In genomic region chr12:82920146-82920545, GRCm38 (mm10) we compare ENCODE assay signal across 22 mouse cellular contexts.
A peak's percentile ranks its signal among the peaks of the same experiment; 100 is the strongest.
DNase-seq lines count a peak whose midpoint lies in the region; ATAC-seq and TF ChIP-seq lines count a peak whose summit lies in the region.
"Had no signal": no experiment of that assay in that cellular context is flagged by ENCODE, and none has a peak within 500 bp of the region (broad histone marks: within the 10 kb centered on the region; RNA-seq: fewer than 3 reads in every experiment).

No protein-coding gene starts in this region.

- WGBS in hindbrain, embryonic 10.5 days: 64% methylated on average over 2 of the region's 2 CpGs
- WGBS in hindbrain, postnatal 0 days: 48% methylated on average over 2 of the region's 2 CpGs
- WGBS in lung, postnatal 0 days: 30% methylated on average over 2 of the region's 2 CpGs
- WGBS in embryonic facial prominence, embryonic 15.5 days: 6% methylated on average over 2 of the region's 2 CpGs

- no peaks in the 10 kb centered on the region for H3K9me3 ChIP-seq in hindbrain, embryonic 10.5 days
- no peaks in the 10 kb centered on the region for H3K9me3 ChIP-seq in hindbrain, postnatal 0 days (ENCODE audit: low read length)
- H3K9me3 ChIP-seq in lung, postnatal 0 days (ENCODE audit: low read length): no peaks in the 10 kb centered on the region
- no peaks in the 10 kb centered on the region for H3K9me3 ChIP-seq in embryonic facial prominence, embryonic 15.5 days (replicated peaks)
- H3K9me3 ChIP-seq: G1E; hindbrain, embryonic 15.5 days had no signal

- peak; percentile 17 for DNase-seq in embryo, embryonic 10.5 days (ENCODE audit: low spot score)
- DNase-seq in embryo, embryonic 9.5 days (ENCODE audit: extremely low spot score): no peak
- no peak for DNase-seq in hindbrain, embryonic 10.5 days (ENCODE audit: low spot score)
- no peak for DNase-seq in hindbrain, postnatal 0 days (ENCODE audit: low spot score)
- DNase-seq in lung, postnatal 0 days (ENCODE audit: low spot score): peak; percentile 30
- no peak for DNase-seq in lung, postnatal 36 days
- no peak for DNase-seq in spleen, adult 18-20 months
- DNase-seq: cerebellum, postnatal 25 days; heart, postnatal 10 days; layer of hippocampus, adult 9-11 months; liver; liver, postnatal 0 days; right cerebral cortex, adult 18-20 months; thymus, adult 2 months had no signal

- TF ChIP-seq EP300 in lung, postnatal 0 days (IDR thresholded peaks at IDR 0.05): no peak

- no peak overlapping the region for H3K9ac ChIP-seq in hindbrain, postnatal 0 days (replicated peaks; ENCODE audit: low read length)
- H3K9ac ChIP-seq in lung, postnatal 0 days (replicated peaks; ENCODE audit: low read depth): no peak overlapping the region
- H3K9ac ChIP-seq in embryonic facial prominence, embryonic 15.5 days: no peak overlapping the region
- H3K9ac ChIP-seq: hindbrain, embryonic 15.5 days; liver, postnatal 0 days had no signal

- no peak overlapping the region for H3K4me2 ChIP-seq in hindbrain, postnatal 0 days (ENCODE audit: low read depth, low read length)
- no peak overlapping the region for H3K4me2 ChIP-seq in lung, postnatal 0 days (replicated peaks; ENCODE audit: low read depth, low read length)
- no peak overlapping the region for H3K4me2 ChIP-seq in embryonic facial prominence, embryonic 15.5 days (replicated peaks)
- H3K4me2 ChIP-seq: hindbrain, embryonic 15.5 days had no signal

- H3K36me3 ChIP-seq in hindbrain, embryonic 10.5 days: no peaks in the 10 kb centered on the region
- H3K36me3 ChIP-seq in hindbrain, postnatal 0 days (ENCODE audit: insufficient read depth, low read length): no peaks in the 10 kb centered on the region
- no peaks in the 10 kb centered on the region for H3K36me3 ChIP-seq in lung, postnatal 0 days (ENCODE audit: insufficient read depth, low read length)
- H3K36me3 ChIP-seq in embryonic facial prominence, embryonic 15.5 days: no peaks in the 10 kb centered on the region
- H3K36me3 ChIP-seq: G1E; hindbrain, embryonic 15.5 days had no signal

- peak overlapping the region; percentile 56 for H3K27ac ChIP-seq in hindbrain, embryonic 10.5 days
- H3K27ac ChIP-seq in hindbrain, postnatal 0 days: no peak overlapping the region
- H3K27ac ChIP-seq in lung, postnatal 0 days (ENCODE audit: low read length): no peak overlapping the region
- peak overlapping the region; percentile 76 for H3K27ac ChIP-seq in embryonic facial prominence, embryonic 15.5 days (replicated peaks)
- H3K27ac ChIP-seq: hindbrain, embryonic 15.5 days; macrophage had no signal

- no peaks in the 10 kb centered on the region for H3K27me3 ChIP-seq in hindbrain, embryonic 10.5 days (ENCODE audit: insufficient read depth, poor library complexity, severe bottlenecking)
- H3K27me3 ChIP-seq in hindbrain, postnatal 0 days (ENCODE audit: insufficient read depth, low read length): no peaks in the 10 kb centered on the region
- no peaks in the 10 kb centered on the region for H3K27me3 ChIP-seq in lung, postnatal 0 days (replicated peaks; ENCODE audit: insufficient read depth, low read length)
- H3K27me3 ChIP-seq in embryonic facial prominence, embryonic 15.5 days: no peaks in the 10 kb centered on the region
- H3K27me3 ChIP-seq: hindbrain, embryonic 15.5 days had no signal

- no peak for TF ChIP-seq CTCF in hindbrain, postnatal 0 days (IDR thresholded peaks at IDR 0.05; ENCODE audit: low read depth)
- no peak for TF ChIP-seq CTCF in lung, postnatal 0 days (IDR thresholded peaks at IDR 0.05)

- 0 out of 2 replicates have a peak, but pooled peaks cover 6% of the 10 kb centered on the region for H3K4me1 ChIP-seq in hindbrain, embryonic 10.5 days (replicated peaks)
- no peaks in the 10 kb centered on the region for H3K4me1 ChIP-seq in hindbrain, postnatal 0 days (ENCODE audit: insufficient read depth, low read length)
- peaks cover 4% of the 10 kb centered on the region; the same call in 1 of the 2 replicates for H3K4me1 ChIP-seq in lung, postnatal 0 days (ENCODE audit: insufficient read depth, low read depth, low read length)
- H3K4me1 ChIP-seq in embryonic facial prominence, embryonic 15.5 days: 0 out of 2 replicates have a peak, but pooled peaks cover 3% of the 10 kb centered on the region
- H3K4me1 ChIP-seq: hindbrain, embryonic 15.5 days had no signal

- ATAC-seq in hindbrain, postnatal 0 days: no peak
- no peak for ATAC-seq in lung, postnatal 0 days
- ATAC-seq in embryonic facial prominence, embryonic 15.5 days (ENCODE audit: insufficient number of reproducible peaks, low FRiP score, low TSS enrichment, low read depth): no peak
- ATAC-seq: CD4-positive, CD25-positive, alpha-beta regulatory T cell, adult 4 months; forebrain, embryonic 16.5 days; intestine, postnatal 0 days; liver, postnatal 0 days had no signal

- H3K4me3 ChIP-seq in hindbrain, embryonic 10.5 days: no peak overlapping the region
- H3K4me3 ChIP-seq in hindbrain, postnatal 0 days (ENCODE audit: low read length): no peak overlapping the region
- H3K4me3 ChIP-seq in lung, postnatal 0 days (ENCODE audit: low read depth, low read length): no peak overlapping the region
- H3K4me3 ChIP-seq in embryonic facial prominence, embryonic 15.5 days (replicated peaks): no peak overlapping the region
- H3K4me3 ChIP-seq: erythroblast, embryonic 14.5 days; hindbrain, embryonic 15.5 days had no signal

Comparison
In these comparisons a context has a peak if more than half of its experiments do, and no peak if none do; other contexts are left out.
1. DNase-seq: peak in embryo, embryonic 10.5 days (single experiment) and lung, postnatal 0 days (single experiment); none in embryo, embryonic 9.5 days (single experiment), hindbrain, embryonic 10.5 days (single experiment), hindbrain, postnatal 0 days (single experiment), lung, postnatal 36 days (single experiment) and spleen, adult 18-20 months (0 of 2).
2. H3K27ac ChIP-seq: peak in hindbrain, embryonic 10.5 days (single experiment) and embryonic facial prominence, embryonic 15.5 days (single experiment); none in hindbrain, postnatal 0 days (single experiment) and lung, postnatal 0 days (single experiment).